In the genomic region with DNA sequence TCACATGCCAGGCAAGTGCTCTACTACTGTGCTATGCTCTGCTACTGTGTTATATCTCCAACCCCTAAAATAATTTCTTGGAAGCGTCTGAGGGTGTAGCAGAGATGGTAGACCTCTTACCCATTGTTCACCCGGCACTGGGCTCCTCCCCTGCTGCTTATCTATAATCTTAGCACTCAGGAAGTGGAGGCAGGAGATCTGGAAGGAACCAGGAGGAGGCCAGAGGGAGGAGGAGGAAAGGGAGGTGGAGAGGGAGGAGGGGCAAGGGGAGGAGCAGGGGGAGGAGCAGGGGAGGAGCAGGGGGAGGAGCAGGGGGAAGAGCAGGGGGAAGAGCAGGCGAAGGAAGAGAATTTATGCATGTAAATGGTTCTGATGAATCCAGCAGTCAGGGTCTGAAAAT, we compare ENCODE assay signal across 21 mouse cellular contexts. TPM values are rescaled to one million over a fixed set of nuclear protein-coding genes. Genes with fewer than 3 reads are reported as not detected.
A peak's percentile ranks its signal among the peaks of the same experiment; 100 is the strongest.
DNase-seq lines count a peak whose midpoint lies in the region; ATAC-seq and TF ChIP-seq lines count a peak whose summit lies in the region.
"Had no signal": no experiment of that assay in that cellular context is flagged by ENCODE, and none has a peak within 500 bp of the region (broad histone marks: within the 10 kb centered on the region; RNA-seq: fewer than 3 reads in every experiment).

No protein-coding gene starts in this region.

- H3K4me1 ChIP-seq in heart, embryonic 10.5 days: peaks cover 4% of the 10 kb centered on the region; the same call in 1 of the 2 replicates
- H3K4me1 ChIP-seq in megakaryocyte, embryonic 14.5 days: peaks cover 15% of the 10 kb centered on the region
- H3K4me1 ChIP-seq in lung, postnatal 0 days (ENCODE audit: insufficient read depth, low read depth, low read length): no peaks in the 10 kb centered on the region
- no peaks in the 10 kb centered on the region for H3K4me1 ChIP-seq in midbrain, embryonic 10.5 days
- H3K4me1 ChIP-seq: embryonic facial prominence, embryonic 15.5 days; limb, embryonic 15.5 days had no signal

- TF ChIP-seq EP300 in lung, postnatal 0 days (IDR thresholded peaks at IDR 0.05): no peak

- TF ChIP-seq CTCF in lung, postnatal 0 days (IDR thresholded peaks at IDR 0.05): no peak

- H3K4me3 ChIP-seq in heart, embryonic 10.5 days: no peak overlapping the region
- H3K4me3 ChIP-seq in megakaryocyte, embryonic 14.5 days (replicated peaks): peak overlapping the region; percentile 47
- H3K4me3 ChIP-seq in lung, postnatal 0 days (ENCODE audit: low read depth, low read length): no peak overlapping the region
- no peak overlapping the region for H3K4me3 ChIP-seq in midbrain, embryonic 10.5 days
- H3K4me3 ChIP-seq: embryonic facial prominence, embryonic 15.5 days; hindbrain, embryonic 10.5 days; limb, embryonic 15.5 days; lung, embryonic 15.5 days; stomach, embryonic 15.5 days had no signal

- no peak for ATAC-seq in megakaryocyte, adult 5-6 weeks (ENCODE audit: poor library complexity, severe bottlenecking)
- peak; percentile 73 for ATAC-seq in lung, postnatal 0 days
- ATAC-seq: activated CD4-positive, CD25-positive, alpha-beta regulatory T cell, adult 4 months; forebrain, embryonic 16.5 days had no signal

- H3K27ac ChIP-seq in heart, embryonic 10.5 days: no peak overlapping the region
- H3K27ac ChIP-seq in lung, postnatal 0 days (ENCODE audit: low read length): no peak overlapping the region
- H3K27ac ChIP-seq in midbrain, embryonic 10.5 days (replicated peaks): no peak overlapping the region
- H3K27ac ChIP-seq: embryonic facial prominence, embryonic 15.5 days; hindbrain, embryonic 10.5 days; limb, embryonic 15.5 days; lung, embryonic 15.5 days; stomach, embryonic 15.5 days had no signal

- 0 out of 2 replicates have a peak, but pooled peaks cover 7% of the 10 kb centered on the region for H3K27me3 ChIP-seq in heart, embryonic 10.5 days (ENCODE audit: insufficient read depth, poor library complexity, severe bottlenecking)
- H3K27me3 ChIP-seq in megakaryocyte, embryonic 14.5 days (replicated peaks): peaks cover 13% of the 10 kb centered on the region
- no peaks in the 10 kb centered on the region for H3K27me3 ChIP-seq in lung, postnatal 0 days (replicated peaks; ENCODE audit: insufficient read depth, low read length)
- H3K27me3 ChIP-seq in midbrain, embryonic 10.5 days (ENCODE audit: low read depth, poor library complexity, severe bottlenecking): no peaks in the 10 kb centered on the region
- H3K27me3 ChIP-seq: embryonic facial prominence, embryonic 15.5 days; limb, embryonic 15.5 days; lung, embryonic 15.5 days; stomach, embryonic 15.5 days had no signal

- peak; percentile 58 for DNase-seq in heart, adult 8-10 months (ENCODE audit: low spot score)
- no peak for DNase-seq in heart, embryonic 10.5 days (ENCODE audit: low spot score)
- DNase-seq in lung, postnatal 0 days (ENCODE audit: low spot score): peak; percentile 56
- no peak for DNase-seq in midbrain, embryonic 10.5 days (ENCODE audit: low spot score)
- DNase-seq in yolk sac, embryonic 10.5 days (ENCODE audit: low spot score): no peak
- DNase-seq: adrenal gland, postnatal 10 days; B cell, adult 2 months; cerebellum, postnatal 14 days; kidney, adult 11 months; kidney, postnatal 25 days; thymus, postnatal 25 days had no signal

- H3K4me2 ChIP-seq in lung, postnatal 0 days (replicated peaks; ENCODE audit: low read depth, low read length): no peak overlapping the region
- H3K4me2 ChIP-seq: embryonic facial prominence, embryonic 15.5 days; limb, embryonic 15.5 days; lung, embryonic 15.5 days; midbrain, embryonic 11.5 days; stomach, embryonic 15.5 days had no signal

- WGBS in heart, embryonic 10.5 days: 40% methylated on average over 3 of the region's 3 CpGs
- WGBS in lung, postnatal 0 days: 15% methylated on average over 3 of the region's 3 CpGs
- 55% methylated on average over 3 of the region's 3 CpGs for WGBS in midbrain, embryonic 10.5 days

- H3K36me3 ChIP-seq in heart, embryonic 10.5 days: no peaks in the 10 kb centered on the region
- no peaks in the 10 kb centered on the region for H3K36me3 ChIP-seq in megakaryocyte, embryonic 14.5 days (replicated peaks; ENCODE audit: low read length)
- no peaks in the 10 kb centered on the region for H3K36me3 ChIP-seq in lung, postnatal 0 days (ENCODE audit: insufficient read depth, low read length)
- no peaks in the 10 kb centered on the region for H3K36me3 ChIP-seq in midbrain, embryonic 10.5 days
- H3K36me3 ChIP-seq: embryonic facial prominence, embryonic 15.5 days; hindbrain, embryonic 10.5 days; limb, embryonic 15.5 days; lung, embryonic 15.5 days; stomach, embryonic 15.5 days had no signal

- no peak overlapping the region for H3K9ac ChIP-seq in lung, postnatal 0 days (replicated peaks; ENCODE audit: low read depth)
- H3K9ac ChIP-seq: embryonic facial prominence, embryonic 15.5 days; limb, embryonic 15.5 days; lung, embryonic 15.5 days; stomach, embryonic 15.5 days had no signal

- no peaks in the 10 kb centered on the region for H3K9me3 ChIP-seq in heart, embryonic 10.5 days
- H3K9me3 ChIP-seq in megakaryocyte, embryonic 14.5 days: no peaks in the 10 kb centered on the region
- no peaks in the 10 kb centered on the region for H3K9me3 ChIP-seq in lung, postnatal 0 days (ENCODE audit: low read length)
- no peaks in the 10 kb centered on the region for H3K9me3 ChIP-seq in midbrain, embryonic 10.5 days (replicated peaks)
- H3K9me3 ChIP-seq: embryonic facial prominence, embryonic 15.5 days; hindbrain, embryonic 10.5 days; limb, embryonic 15.5 days; lung, embryonic 15.5 days; stomach, embryonic 15.5 days had no signal

RNA-seq across cellular contexts. Expression of a gene that starts 24.5 kb away (rescaled TPM):
- total RNA-seq in heart, adult 8-10 months (2022): 10 to 100 TPM; 54.6 to 70.0 (median 62.3) TPM
- 1.0 and 4.5 TPM in 2 replicates for polyA plus RNA-seq in heart, embryonic 10.5 days (2016; fragmentation: Nextera tagmentation; extraction: Ambion mirVana)
- not detected in 2 replicates for polyA plus RNA-seq in megakaryocyte, embryonic 14.5 days (2012; ENCODE audit: insufficient read depth, low replicate concordance)
- total RNA-seq in megakaryocyte, adult 5-6 weeks (2015): 0.09 TPM in 1 of 2 replicates, not detected in the other
- total RNA-seq in megakaryocyte, adult 5-6 weeks (2017): 0.16 TPM in 1 of 2 replicates, not detected in the other
- 2.2 and 3.0 TPM in 2 replicates for polyA plus RNA-seq in lung, postnatal 0 days (2015; fragmentation: Nextera tagmentation; extraction: Ambion mirVana)
- polyA plus RNA-seq in midbrain, embryonic 10.5 days (2016; fragmentation: Nextera tagmentation; extraction: Ambion mirVana): 34.2 and 38.6 TPM in 2 replicates

RNA-seq across cellular contexts. Expression of a gene that starts 41.3 kb away (rescaled TPM):
- 100 to 1,000 TPM; 101 to 124 (median 116) TPM for total RNA-seq in heart, adult 8-10 months (2022)
- 118 and 165 TPM in 2 replicates for polyA plus RNA-seq in heart, embryonic 10.5 days (2016; fragmentation: Nextera tagmentation; extraction: Ambion mirVana)
- polyA plus RNA-seq in megakaryocyte, embryonic 14.5 days (2012; ENCODE audit: insufficient read depth, low replicate concordance): 3.1 and 5.0 TPM in 2 replicates
- total RNA-seq in megakaryocyte, adult 5-6 weeks (2015): 19.7 and 25.4 TPM in 2 replicates
- 12.5 and 15.9 TPM in 2 replicates for total RNA-seq in megakaryocyte, adult 5-6 weeks (2017)
- 65.7 and 80.9 TPM in 2 replicates for polyA plus RNA-seq in lung, postnatal 0 days (2015; fragmentation: Nextera tagmentation; extraction: Ambion mirVana)
- polyA plus RNA-seq in midbrain, embryonic 10.5 days (2016; fragmentation: Nextera tagmentation; extraction: Ambion mirVana): 31.6 and 31.7 TPM in 2 replicates

Comparison
In these comparisons a context has a peak if more than half of its experiments do, and no peak if none do; other contexts are left out.
1. DNase-seq: peak in heart, adult 8-10 months (single experiment) and lung, postnatal 0 days (single experiment); none in heart, embryonic 10.5 days (single experiment), midbrain, embryonic 10.5 days (single experiment) and yolk sac, embryonic 10.5 days (single experiment).